Mouse (Mus musculus) central nervous system, embryonic 14 days (tissue): ENCODE results near the gene Rfc2. TPM values are rescaled to one million over a fixed set of nuclear protein-coding genes. Genes with fewer than 3 reads are reported as not detected.

Experiments used
- polyA plus RNA-seq: library from polyadenylated mRNA; depleted of rRNA; stranded (reverse); fragments of >200 nt; gene quantifications from 2 replicates; pipeline ENCODE4 v1.2.3, GENCODE M21; 2012; rRNA removed

Gene Rfc2
- polyA plus RNA-seq: 230 and 231 TPM in 2 replicates

GRCm38 (mm10) chr5:134581146-134581545, at the start of gene Rfc2:
Gene Rfc2 (plus strand): TSS chr5:134581366.

GRCm38 (mm10) chr5:134552110-134552972, 28.8 kb upstream of the Rfc2 start, which contains the start of gene Clip2:
Gene Clip2 (minus strand): TSS chr5:134552434.

DNA sequence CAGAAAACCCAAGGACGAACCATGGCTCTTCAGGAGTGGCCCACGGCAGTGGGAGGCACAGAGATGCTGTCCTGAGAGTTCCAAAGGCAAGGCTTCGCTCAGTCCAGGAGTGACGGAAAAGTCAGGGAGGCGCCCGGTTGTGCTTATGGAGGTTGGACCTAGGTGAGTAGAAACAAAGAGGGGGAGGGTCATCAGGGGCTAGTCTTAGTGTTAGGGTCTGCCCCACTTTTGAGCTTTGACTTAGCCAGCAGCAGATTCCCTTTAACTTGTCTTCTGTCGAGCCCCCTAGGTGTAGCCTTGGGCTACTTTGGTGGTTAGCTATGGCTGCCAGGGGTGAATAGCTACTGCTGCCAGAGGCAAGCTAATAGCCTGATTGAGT, 21.1 kb upstream of the Rfc2 start, which contains the start of gene Syna:
TSS of gene Syna (minus strand) at position 101 of the 379 bp plus-strand sequence.

DNA sequence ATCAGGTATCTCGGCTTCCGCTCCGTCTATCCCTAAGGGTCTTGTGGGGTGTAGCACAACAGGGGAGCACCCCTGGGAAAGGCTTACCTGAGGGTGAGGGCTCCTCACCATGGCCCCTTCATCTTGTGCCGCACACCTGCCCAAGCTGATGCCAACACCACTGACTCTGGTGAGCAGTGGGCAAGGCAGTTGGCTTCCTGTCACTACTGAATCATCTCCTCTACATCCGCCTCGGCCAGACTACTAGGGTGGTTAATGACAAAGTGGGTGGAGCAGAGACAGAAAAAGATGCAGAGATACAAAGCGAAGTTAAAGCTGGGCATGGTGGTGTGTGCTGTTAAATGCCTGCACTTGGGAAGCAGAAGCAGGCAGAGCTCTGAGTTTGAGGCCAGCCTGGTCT, 33.6 kb downstream of the Rfc2 start, which contains the start of gene Lat2:
TSS of gene Lat2 (minus strand) at position 224 of the 400 bp plus-strand sequence.

GRCm38 (mm10) chr5:134639269-134639682, 58.1 kb downstream of the Rfc2 start, which contains the start of gene Eif4h:
Gene Eif4h (minus strand): TSS chr5:134639490.

Other genes with a start within 250 kb of the Rfc2 start
- 78.1 and 82.8 TPM in 2 replicates for gene Gtf2ird1, start 124.7 kb upstream of the Rfc2 start, polyA plus RNA-seq
- gene Clip2, start 28.9 kb upstream of the Rfc2 start, polyA plus RNA-seq: 74.9 and 77.5 TPM in 2 replicates
- 0.05 and 0.07 TPM in 2 replicates for gene Syna, start 21.2 kb upstream of the Rfc2 start, polyA plus RNA-seq
- gene Lat2, start 33.7 kb downstream of the Rfc2 start, polyA plus RNA-seq: 5.8 and 9.3 TPM in 2 replicates
- 280 and 289 TPM in 2 replicates for gene Eif4h, start 58.1 kb downstream of the Rfc2 start, polyA plus RNA-seq
- gene Limk1, start 107.2 kb downstream of the Rfc2 start, polyA plus RNA-seq: 67.6 and 68.0 TPM in 2 replicates
- gene Eln, start 166.0 kb downstream of the Rfc2 start, polyA plus RNA-seq: 28.7 and 82.5 TPM in 2 replicates